Mouse (Mus musculus) brain, adult 2 months (tissue): Measurements from ENCODE around the gene Marveld3.
A peak's percentile ranks its signal among the peaks of the same experiment; 100 is the strongest.

Source experiments
- DNase-seq: peaks from one replicate; pipeline ENCODE4 v3.0.0; 2011; ENCODE audit warnings: low read depth, low spot score

Marveld3 gene

GRCm38 (mm10) chr8:109964106-109964505, 2.1 kb upstream of the Marveld3 start:
- no peak for DNase-seq

DNA sequence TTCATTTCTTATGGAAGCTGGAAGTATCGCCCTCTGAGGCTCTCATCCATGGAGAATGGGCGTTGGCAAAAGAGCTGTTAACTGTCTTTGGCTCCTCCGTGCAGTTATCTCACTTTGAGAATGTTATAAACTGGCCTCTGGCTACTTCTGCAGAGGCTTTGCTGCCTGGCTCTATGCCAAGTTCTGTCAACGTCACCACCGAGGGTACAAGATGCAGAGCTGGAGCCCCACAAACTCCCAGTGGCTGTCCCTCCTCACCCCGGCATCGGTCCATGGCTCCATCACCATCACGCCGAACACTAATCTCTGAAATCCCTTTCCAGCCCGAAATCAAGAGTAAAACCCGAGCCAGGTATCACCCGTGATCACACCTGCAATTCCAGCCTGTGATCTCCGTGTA, 1.4 kb upstream of the Marveld3 start:
- DNase-seq, result no peak

GRCm38 (mm10) chr8:109962896-109963295, 893 bp upstream of the Marveld3 start:
- DNase-seq, result no peak

DNA sequence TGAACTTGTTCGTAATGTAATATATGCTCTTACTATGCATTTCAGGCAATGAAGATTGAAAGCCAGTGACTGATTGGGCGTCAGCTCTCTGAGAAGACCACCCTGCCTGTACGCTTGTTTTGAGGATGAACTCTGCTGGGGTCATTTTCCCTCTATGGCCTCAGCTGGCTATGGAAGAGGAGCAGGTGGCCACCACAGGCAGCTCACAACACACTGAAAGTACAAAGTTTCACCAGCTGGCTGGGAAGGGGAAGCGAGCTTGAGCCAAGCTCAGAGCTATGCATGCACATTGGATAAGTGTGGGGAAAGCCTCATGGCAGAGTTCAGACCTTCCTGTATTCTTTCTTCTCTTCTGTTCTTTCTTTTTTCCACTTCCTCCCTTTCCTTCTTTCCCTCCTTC, 2.9 kb downstream of the Marveld3 start:
- DNase-seq, result no peak

- DNase-seq, result no peak
These were observed 3.9 kb downstream of the Marveld3 start for GRCm38 (mm10) chr8:109958036-109958655.

- peak; percentile 72 for DNase-seq
These were observed 4.6 kb downstream of the Marveld3 start for GRCm38 (mm10) chr8:109957167-109958028.

DNA sequence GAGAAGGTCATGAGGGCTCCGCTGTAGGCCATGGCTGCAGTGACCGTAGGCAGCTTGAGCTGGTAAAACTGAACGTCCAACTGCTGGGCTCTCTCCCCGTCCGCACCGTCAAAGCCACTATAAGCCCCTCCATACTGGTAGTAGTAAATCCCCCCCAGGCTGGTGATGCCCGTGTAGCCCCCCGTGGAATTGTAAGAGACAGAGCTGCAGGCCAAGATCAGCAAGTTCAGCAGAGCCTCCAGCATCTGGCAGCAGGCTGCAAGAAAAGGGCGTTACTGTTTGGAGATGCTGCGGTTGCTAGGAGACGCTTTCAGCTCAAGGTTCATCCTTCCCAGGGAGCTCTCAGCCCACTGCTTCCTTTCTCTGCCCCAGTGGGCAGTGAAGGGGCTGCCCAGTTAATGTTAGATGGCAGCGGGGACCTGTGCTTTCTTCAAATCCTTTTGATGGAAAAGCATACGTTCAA, 7.5 kb downstream of the Marveld3 start:
- peak; percentile 83 for DNase-seq

GRCm38 (mm10) chr8:109952171-109952570, 9.8 kb downstream of the Marveld3 start:
- DNase-seq, result peak; percentile 87

GRCm38 (mm10) chr8:109948285-109948564, 13.8 kb downstream of the Marveld3 start:
- peak; percentile 33 for DNase-seq

DNA sequence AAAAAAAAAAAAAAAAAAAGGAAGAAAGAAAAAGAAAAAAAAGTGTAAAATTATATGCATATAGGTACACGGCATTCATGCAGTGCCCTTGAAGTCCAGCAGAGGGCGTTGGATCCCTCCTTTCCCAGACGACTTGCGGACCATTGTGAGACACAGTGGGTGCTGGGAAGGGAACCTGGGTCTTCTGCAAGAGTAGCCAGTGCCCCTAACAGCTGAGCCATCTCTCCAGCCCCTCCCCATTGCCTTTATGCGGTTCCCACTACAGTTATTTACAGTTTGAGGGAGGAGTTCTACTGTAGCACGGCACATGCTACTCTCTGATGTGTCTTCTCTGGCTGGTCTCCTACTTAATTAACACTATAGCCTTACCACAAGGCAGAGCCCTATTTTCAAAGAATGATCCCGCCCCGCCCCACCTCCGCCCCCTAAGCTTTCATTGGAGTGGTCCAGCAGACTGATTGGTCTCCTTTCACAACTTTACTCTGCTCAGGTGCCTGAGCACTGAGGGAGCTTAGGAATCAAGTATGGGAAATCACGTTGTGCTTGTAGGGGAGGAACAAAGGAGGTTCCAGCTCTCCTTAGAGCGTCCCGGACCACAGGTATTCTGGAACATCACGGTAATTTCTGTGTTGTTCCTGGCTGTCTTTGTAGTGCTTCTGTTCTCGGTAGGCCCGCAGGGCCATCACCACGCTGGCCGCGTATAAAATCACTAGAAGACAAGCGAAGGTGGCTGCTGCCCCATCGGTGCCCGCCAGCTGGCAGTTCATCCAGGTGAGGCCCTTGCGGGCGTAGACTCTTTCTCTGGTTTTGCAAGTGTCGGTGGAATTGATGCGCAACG, 14.3 kb downstream of the Marveld3 start:
- DNase-seq, result peak; percentile 77

GRCm38 (mm10) chr8:109946272-109946671, 15.7 kb downstream of the Marveld3 start:
- no peak for DNase-seq

GRCm38 (mm10) chr8:109945694-109946093, 16.3 kb downstream of the Marveld3 start:
- no peak for DNase-seq

DNA sequence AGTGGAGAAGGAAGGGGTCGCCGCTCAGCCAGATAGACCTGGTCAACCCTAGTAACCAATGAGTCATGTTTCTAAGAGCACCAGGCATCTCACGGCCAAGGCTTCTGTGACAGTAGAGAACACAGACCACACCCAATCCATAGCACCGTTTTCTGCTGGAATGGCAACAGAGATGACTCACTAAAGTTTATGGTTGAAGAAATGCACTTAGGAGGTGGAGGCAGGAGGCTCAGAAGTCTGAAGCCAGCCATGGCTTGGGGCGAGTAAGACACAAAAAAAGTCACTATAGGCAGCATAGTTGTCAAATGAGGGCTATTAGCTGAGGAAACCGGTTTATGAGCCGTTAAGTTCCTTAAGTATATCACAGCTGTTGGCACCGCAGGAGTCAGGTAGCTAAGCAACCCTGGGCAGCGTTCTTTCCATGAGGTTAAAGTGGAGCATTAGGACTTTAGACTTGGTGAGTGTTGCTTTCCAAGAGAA, 16.8 kb downstream of the Marveld3 start:
- DNase-seq, result peak; percentile 33

DNA sequence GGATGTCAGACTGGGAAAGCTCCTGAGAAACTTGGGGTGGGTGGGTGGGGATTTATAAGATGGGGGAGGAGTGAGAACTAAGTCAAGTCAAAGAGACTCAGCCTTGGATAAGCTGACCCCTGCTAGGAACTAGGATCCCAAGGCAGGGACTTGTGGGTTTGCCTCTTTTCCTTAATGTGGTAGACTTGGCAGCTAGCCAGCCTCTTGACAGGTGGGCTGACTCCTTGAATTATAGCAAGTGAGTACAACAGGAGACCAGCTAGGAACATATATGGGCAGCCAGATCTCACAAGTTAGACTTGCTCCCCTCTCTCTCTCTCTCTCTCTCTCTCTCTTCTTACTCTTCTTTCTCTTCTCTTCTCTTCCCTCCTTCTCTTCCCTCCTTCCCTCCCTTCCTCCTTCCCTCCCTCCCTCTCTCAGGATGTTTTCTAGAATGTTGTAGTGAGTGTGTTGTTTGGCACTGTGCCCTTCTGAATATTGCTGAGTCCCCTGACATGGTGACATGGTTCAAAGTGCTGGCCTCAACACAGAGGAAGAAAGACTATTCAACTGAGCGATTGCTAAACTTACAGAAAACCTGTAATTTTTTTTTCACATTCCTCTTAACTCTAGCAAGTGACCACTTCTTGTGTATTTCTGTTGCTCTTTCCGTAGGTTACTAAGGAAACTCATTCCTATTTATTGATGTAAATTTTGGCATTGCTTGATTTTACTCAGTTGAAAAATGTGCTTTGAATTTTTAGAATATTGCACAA, 20.2 kb downstream of the Marveld3 start:
- DNase-seq, result no peak

DNA sequence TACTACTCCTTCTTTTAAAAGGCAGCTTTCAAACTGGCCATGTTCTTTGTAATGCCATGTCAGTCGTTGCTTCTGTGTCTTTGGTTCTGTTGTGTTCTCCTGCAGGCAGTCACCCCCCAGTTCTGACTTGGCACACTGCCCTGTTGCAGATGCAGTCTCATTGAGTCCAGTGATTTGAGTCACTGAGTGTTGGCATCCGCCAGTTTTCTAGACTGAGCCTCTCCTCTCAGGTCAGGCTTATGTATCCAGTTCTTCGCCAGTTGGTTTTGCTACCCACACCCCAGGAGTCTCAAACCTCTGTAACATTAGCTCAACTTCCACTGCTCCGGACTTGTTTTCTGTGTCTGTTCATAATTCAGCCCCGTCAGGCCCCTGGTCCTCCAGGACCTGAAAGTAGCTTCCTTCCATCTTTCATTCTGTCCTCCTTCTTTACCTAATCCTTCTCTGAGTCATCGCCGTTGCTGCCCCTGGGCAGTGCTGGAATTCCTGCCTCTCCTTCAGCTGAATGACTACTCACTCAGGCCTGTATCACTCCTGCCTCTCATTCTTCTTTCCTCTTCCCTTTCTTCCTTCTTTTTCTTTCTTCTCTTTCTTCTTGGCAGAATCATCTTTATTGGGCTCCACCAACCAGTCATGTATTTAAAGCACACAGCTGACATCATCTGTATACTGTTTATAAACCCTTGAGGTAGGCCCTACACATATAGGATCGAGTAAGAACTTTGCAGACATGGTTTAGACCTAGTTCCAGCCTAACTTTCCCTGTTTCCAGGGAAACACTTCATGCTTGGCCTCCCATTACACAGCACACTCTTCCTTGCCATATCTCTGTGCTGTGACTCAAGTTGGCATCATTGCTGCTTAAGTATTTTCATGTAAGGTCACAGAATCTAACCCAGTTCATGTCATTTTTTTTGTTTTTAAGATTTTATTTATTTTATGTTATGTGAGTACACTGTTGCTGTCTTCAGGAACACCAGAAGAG, 41.3 kb downstream of the Marveld3 start:
- DNase-seq, result peak; percentile 78

DNA sequence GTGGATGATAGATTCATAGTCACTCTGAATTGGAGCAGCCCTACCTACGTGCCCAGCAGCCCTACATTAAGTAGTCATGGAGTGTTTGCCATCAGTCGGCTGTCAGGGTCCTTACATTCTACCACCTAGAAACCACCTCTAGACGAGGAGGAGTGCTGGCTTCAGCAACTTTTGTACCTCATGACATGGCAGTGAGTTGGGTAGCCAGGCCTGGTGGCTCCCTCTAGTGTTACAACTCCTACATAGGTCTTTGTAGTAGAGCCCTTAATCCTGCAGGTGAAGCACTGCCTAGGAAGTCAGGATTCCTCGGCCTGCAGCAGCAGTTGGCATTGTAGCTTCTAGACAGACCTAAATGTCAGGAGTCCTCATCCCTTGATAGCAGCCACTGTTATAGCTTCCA, 44.7 kb downstream of the Marveld3 start:
- peak; percentile 78 for DNase-seq

DNA sequence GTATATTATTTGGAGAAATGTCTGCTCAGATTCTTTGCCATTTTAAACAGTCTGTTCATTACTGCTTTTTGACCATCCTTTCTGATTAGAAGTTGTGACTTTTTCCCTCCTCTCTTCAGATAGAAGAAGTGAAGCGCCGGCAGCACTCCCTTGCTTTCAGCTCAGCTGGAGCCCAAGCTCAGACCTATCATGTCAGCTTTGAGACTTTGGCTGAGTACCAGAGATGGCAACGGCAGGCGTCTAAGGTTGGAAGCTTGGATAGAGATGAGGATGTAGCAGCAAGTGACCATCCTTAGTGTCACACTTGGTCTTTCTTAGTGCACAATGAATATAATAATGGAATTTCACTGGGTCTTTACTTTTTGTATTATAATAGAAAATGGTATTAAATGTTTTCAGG, 54.6 kb downstream of the Marveld3 start:
- peak; percentile 27 for DNase-seq

- DNase-seq, result peak; percentile 54
These were observed 55.1 kb downstream of the Marveld3 start for GRCm38 (mm10) chr8:109906907-109907306.

DNA sequence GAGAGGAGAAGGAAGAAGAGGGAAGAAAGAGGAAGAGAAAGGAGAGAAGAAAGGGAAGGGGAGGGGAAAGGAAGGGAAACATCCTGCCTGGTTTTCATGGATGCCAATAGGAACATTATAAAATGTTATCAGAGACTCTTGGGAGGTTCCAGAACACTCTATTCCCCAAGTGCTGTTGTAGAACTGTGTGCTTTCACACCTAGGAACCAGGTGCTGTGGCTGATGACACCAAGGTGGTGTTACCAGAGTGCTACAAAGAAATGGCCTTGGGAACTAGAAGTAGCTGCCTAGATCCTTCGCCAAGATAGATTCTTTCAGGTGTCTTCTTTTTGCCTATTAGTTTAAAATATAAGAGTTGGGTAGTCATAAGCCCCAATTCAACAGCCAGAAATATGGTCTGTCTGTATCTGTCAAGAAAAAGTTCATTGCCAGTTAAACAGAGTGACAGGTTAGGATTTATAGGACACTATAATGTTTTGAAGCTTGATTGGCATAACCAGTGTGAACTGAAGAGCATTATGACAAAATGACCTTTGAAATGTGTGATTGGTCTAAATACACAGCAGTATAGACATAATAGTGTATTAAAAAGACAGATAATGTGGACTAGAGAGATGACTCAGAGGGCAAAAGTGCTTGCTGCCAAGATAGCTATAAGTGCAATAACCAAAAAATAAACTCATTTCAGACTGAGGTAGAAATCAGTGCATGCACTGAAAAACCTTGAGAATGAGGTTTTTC, 56.9 kb downstream of the Marveld3 start:
- DNase-seq, result no peak
